8 mouse cellular contexts compared by ENCODE assay signal in the genomic region with DNA sequence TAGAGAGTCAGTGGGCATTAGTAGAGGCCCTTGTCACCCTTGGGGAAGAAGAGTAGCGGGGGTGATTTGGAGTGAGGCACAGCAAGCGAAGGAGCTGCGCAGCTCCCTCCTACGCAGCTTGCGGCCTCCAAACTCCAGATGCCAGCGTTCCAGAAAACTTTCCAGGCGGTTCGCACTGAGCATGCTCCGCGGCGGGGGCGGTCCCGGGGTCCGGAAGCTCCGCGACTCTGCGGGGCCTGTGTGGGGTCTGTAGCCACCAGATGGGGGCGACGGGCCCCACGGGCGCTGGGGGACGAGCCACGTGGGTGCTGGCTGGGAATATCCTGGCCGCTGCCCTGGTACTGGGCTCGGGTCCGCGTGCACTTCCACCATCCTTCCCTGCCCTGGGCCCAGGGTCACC. TPM values are rescaled to one million over a fixed set of nuclear protein-coding genes. Genes with fewer than 3 reads are reported as not detected.
DNase-seq lines count a peak whose midpoint lies in the region; ATAC-seq and TF ChIP-seq lines count a peak whose summit lies in the region.

A gene (plus strand): TSS at position 212 of the 400 bp plus-strand sequence.

- ATAC-seq in hindbrain, embryonic 16.5 days, result peak; percentile 84
- peak; percentile 77 for ATAC-seq in lung, postnatal 0 days

- no peaks in the 10 kb centered on the region for H3K9me3 ChIP-seq in hindbrain, embryonic 16.5 days (ENCODE audit: control insufficient read depth, low read length)
- no peaks in the 10 kb centered on the region for H3K9me3 ChIP-seq in lung, postnatal 0 days (ENCODE audit: low read length)

- under 1% methylated on average over 27 of the region's 27 CpGs for WGBS in hindbrain, embryonic 16.5 days
- WGBS in lung, postnatal 0 days, result 0% methylated on average over 27 of the region's 27 CpGs

- TF ChIP-seq CTCF in lung, postnatal 0 days (IDR thresholded peaks at IDR 0.05), result peak; percentile 41

- peak; percentile 74 for DNase-seq in R1 (ENCODE audit: low read depth, low spot score)
- peak; percentile 87 for DNase-seq in embryo, embryonic 10.5 days (ENCODE audit: low spot score)
- DNase-seq in gastrocnemius, postnatal 10 days, result peak; percentile 76
- DNase-seq in left cerebral cortex, adult 11 months (ENCODE audit: low spot score), result peak; percentile 36
- peak; percentile 62 for DNase-seq in lung, postnatal 0 days (ENCODE audit: low spot score)
- peak; percentile 91 for DNase-seq in right cerebral cortex, adult 18-20 months
- DNase-seq in c-Kit-positive CD71-positive TER-119-positive erythroid progenitor cells, embryonic 14.5 days (ENCODE audit: low spot score), result no peak

- H3K27ac ChIP-seq in hindbrain, embryonic 16.5 days (ENCODE audit: low read depth, low read length), result no peak within 1 kb of the TSS
- H3K27ac ChIP-seq in lung, postnatal 0 days (ENCODE audit: low read length), result no peak within 1 kb of the TSS

- no peak for TF ChIP-seq EP300 in lung, postnatal 0 days (IDR thresholded peaks at IDR 0.05)

- H3K4me3 ChIP-seq in hindbrain, embryonic 16.5 days (ENCODE audit: low read length), result peak within 1 kb of the TSS; percentile 55
- H3K4me3 ChIP-seq in lung, postnatal 0 days (ENCODE audit: low read depth, low read length), result peak within 1 kb of the TSS; percentile 46

- no peaks in the 10 kb centered on the region for H3K36me3 ChIP-seq in hindbrain, embryonic 16.5 days (ENCODE audit: control insufficient read depth, insufficient read depth, low read length)
- H3K36me3 ChIP-seq in lung, postnatal 0 days (ENCODE audit: insufficient read depth, low read length), result no peaks in the 10 kb centered on the region

- H3K27me3 ChIP-seq in hindbrain, embryonic 16.5 days (replicated peaks; ENCODE audit: control insufficient read depth, insufficient read depth, low read length), result 0 out of 2 replicates have a peak, but pooled peaks cover 2% of the 10 kb centered on the region
- H3K27me3 ChIP-seq in lung, postnatal 0 days (replicated peaks; ENCODE audit: insufficient read depth, low read length), result no peaks in the 10 kb centered on the region

- H3K9ac ChIP-seq in hindbrain, embryonic 16.5 days (ENCODE audit: low read depth, low read length), result peak within 1 kb of the TSS; percentile 70
- H3K9ac ChIP-seq in lung, postnatal 0 days (replicated peaks; ENCODE audit: low read depth), result peak within 1 kb of the TSS; percentile 50

- H3K4me1 ChIP-seq in hindbrain, embryonic 16.5 days (ENCODE audit: control insufficient read depth, insufficient read depth, low read depth, low read length), result peaks cover 7% of the 10 kb centered on the region
- peaks cover 16% of the 10 kb centered on the region for H3K4me1 ChIP-seq in lung, postnatal 0 days (ENCODE audit: insufficient read depth, low read depth, low read length)

- peak within 1 kb of the TSS; percentile 84 for H3K4me2 ChIP-seq in hindbrain, embryonic 16.5 days (ENCODE audit: low read length)
- peak within 1 kb of the TSS; percentile 71 for H3K4me2 ChIP-seq in lung, postnatal 0 days (replicated peaks; ENCODE audit: low read depth, low read length)

RNA-seq across cellular contexts. Expression of the gene that starts here (rescaled TPM):
- total RNA-seq in gastrocnemius, postnatal 10 days (2021), result 10 to 100 TPM in 1 of 2 experiments, 1 to 10 TPM in 1; 9.5 to 13.3 TPM
- polyA plus RNA-seq in hindbrain, embryonic 16.5 days (2015; fragmentation: Nextera tagmentation; extraction: Ambion mirVana), result 5.2 and 7.2 TPM in 2 replicates
- 4.7 and 4.9 TPM in 2 replicates for polyA plus RNA-seq in lung, postnatal 0 days (2015; fragmentation: Nextera tagmentation; extraction: Ambion mirVana)
